Mouse (Mus musculus) MEL-GATA-1-ER (cell line): ENCODE measurements around the gene Sp1.

Experiments used
- DNase-seq: peaks from one replicate; pipeline ENCODE4 v3.0.0-alpha.2; 2012; ENCODE audit warnings: low read depth; ENCODE audit errors: extremely low read depth

The Sp1 gene

DNA sequence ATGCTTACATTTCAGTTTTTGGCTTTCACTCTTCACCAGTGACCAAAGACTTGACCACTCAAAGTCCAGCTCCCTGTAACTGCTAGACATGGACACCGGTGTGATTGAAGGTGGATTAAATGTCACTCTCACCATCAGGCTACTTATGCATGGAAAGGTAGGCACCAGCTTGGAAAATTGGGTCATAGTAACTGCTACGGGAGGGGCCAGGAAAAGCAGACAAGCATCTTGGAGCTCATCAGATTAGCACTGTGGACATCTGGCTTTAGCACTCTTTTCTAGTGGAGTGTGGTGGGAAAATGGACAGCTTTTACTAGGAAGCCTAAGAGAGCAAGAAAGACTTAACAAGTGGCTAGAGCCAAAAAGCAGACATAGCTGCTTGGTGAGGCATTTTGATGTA, 67.3 kb downstream of the Sp1 start:
- no peak for DNase-seq

DNA sequence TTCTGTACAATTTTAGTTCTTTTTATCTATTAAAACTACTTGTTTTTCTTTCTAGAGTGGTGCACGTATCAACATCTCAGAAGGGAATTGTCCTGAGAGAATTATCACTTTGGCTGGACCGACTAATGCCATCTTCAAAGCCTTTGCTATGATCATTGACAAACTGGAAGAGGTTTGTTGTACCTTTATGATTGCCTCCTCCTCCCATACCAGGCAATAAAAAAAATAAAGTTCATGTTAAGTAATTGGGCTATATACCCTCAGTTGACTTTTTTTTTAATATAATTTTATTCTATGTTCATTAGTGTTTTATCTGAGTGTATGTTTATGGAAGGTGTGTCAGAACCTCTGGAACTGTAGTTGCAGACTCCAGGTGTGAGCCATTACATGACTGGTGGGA, 68.6 kb downstream of the Sp1 start:
- no peak for DNase-seq

DNA sequence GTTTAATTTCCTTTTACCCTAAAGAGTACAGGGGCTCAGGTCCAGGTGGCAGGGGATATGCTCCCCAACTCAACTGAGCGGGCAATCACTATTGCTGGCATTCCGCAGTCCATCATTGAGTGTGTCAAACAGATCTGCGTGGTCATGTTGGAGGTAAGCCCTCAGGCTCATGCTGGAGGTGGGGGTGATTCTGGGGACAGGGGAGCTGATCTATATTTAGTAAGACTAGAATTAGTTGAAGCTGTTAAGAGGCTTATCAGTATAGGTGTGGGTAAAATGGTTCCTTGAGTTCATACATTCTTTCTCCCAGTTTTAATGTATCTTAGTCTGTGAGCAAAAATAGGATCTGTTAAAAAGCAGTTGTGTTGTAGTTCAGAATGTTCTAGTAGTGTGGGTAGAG, 77.2 kb downstream of the Sp1 start:
- DNase-seq: no peak

GRCm38 (mm10) chr15:102485853-102486252, 79.9 kb downstream of the Sp1 start:
- DNase-seq: no peak
